Mouse (Mus musculus) heart, postnatal 36 days (tissue): ENCODE data around the gene Foxm1. TPM values are rescaled to one million over a fixed set of nuclear protein-coding genes. Genes with fewer than 3 reads are reported as not detected.
A peak's percentile ranks its signal among the peaks of the same experiment; 100 is the strongest.
"Not testable (repeated sequence)": the region's sequence is repeated elsewhere in the genome, so short reads cannot be mapped to it uniquely, and the experiment has no call there.

Experiments
- DNase-seq, 2 experiments: peaks; one replicate each; pipeline ENCODE4 v3.0.0; 2021 to 2022
- intact Hi-C: fragments of 180-260 bp; cut with DNase I; formaldehyde crosslinking; loops from one replicate; pipeline ENCODE4 v1.15.1; 2025
- total RNA-seq, 2 experiments: library from RNA; stranded (reverse); gene quantifications; 2 replicates each; pipeline ENCODE4 v1.2.3; 2021

Gene Foxm1
- total RNA-seq, 2 experiments from 2014 or later = 1.7 to 1.9 TPM

DNA sequence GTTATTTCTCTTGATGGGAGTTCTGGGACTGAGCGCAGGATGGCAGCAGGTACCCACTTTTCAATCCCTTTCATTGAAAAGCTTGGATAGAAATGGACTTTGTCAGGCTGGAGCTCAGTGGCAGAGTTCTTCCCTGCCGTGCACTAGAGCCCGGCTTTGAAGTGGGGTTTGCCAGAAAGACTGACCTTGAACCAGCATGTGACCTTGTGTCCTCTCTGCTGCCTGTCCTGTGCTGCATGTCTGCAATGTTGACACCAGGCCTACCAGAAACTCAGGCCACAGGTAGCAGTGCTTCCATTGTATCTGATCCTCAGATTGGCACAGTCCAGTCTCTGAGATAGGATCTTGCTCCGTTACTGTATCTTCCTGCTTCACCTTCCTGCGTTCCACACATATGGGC is 7.3 kb downstream of the Foxm1 start:
- no peak for DNase-seq
- intact Hi-C loops = no loop called here

DNA sequence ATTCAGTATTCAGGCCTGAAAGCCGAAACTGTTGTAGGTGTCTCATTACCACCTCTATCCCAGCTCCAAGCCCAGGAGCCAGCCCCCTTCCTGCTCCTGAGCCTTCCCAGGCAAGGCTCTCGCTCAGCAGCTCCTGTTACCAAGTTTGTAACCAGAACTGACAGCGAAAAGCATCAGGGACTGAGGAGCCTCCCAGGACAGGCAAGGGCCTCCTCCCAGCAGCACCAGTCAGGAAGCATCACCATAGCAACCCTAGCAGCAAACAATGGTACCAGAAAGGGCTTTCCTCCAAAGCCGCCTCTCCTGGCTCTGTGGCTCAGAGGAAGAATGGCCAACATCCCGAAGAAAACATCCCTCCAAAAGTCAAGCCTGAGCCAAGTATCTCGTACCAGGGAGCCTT is 12.4 kb downstream of the Foxm1 start, which contains the start of the genes Tex52 and Gm44596:
Gene Tex52, plus strand, starts transcription at position 265 of the 400 bp plus-strand sequence.
Gene Gm44596, plus strand, starts transcription at position 312 of the 400 bp plus-strand sequence.
- DNase-seq = peak; percentile 17 to 25

DNA sequence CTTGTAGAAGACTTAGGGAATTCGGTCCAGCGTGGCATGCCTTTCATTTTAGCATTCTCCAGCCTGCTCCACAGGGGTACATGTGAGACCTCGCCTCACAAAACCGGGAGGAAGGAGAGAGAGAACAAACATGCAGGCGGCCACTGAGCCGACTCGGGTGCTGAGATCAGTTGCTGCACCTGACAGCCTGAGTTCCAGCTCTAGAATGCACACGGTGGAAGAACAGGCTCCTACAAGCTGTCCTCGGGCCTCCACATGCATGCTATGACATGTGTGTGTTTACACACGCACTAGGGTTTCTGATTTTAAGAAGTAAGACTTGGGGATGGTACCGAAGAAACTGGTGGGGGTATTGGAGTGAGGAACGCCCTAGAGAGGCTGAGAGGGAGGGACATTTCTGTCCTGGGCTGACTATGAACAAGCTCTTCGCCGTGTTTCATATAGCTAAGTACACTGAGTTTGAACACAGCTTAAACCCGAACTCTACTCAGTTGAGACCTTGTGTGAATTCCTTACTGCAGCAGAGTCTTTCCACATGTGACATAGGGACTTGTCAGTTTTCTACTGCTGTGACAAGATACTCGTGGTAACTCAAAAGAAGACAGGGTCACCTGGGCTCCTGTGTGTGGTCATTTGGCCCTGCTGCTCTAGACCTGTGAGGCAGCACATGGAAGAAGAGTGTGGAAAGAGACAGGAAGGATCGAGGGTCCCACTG is 13.8 kb downstream of the Foxm1 start:
- intact Hi-C loops = no loop called here
- DNase-seq = no peak

More for the DNA sequence above, 12.4 kb downstream of the Foxm1 start, which contains the start of the genes Tex52 and Gm44596:
- intact Hi-C loops = no loop called here

DNA sequence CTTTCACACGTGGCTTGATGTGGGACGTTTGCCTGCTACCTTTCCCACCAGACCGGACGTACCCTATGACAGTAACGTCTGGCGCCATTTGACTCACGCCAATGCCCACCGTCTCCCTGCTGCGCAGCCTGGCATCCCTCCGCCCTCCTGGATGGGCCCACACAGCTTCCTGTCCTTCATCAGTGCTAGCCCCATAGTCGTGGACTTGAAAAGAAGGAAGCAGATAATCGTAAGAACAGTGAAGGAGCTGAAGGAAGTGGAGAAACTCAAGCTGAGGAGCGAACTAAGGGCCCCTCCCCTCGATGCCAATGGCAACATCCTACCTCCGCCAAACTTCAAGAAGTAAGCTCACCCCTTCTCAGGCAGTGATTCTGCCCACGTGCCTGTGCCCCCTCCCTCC is 16.9 kb downstream of the Foxm1 start:
- DNase-seq = no peak
- intact Hi-C loops = loop anchor here (1.0 kb wide), 1 partner anchor 31 kb away; no protein-coding TSS in a partner anchor

DNA sequence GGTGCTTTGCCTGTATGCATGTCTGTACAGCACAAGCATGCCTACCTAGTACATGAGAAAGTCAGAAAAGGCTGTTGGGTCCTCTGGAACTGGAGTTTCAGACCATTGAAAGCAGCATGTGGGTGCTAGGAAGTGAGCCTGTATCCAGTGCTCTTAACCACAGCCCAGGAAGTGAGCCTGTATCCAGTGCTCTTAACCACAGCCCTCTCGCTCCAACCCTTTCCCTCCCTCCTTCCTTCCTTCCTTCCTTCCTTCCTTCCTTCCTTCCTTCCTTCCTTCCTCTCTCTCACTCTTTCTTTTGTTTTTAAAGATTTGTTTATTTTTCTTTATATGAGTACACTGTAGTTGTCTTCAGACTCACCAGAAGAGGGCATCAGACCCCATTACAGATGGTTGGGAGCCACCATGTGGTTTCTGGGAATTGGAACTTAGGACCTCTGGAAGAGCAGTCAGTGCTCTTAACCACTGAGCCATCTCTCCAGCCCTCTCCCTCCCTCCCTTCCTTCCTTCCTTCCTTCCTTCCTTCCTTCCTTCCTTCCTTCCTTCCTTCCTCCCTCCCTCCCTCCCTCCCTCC is 17.9 kb downstream of the Foxm1 start:
- intact Hi-C loops = loop anchor here (1.0 kb wide), 1 partner anchor 30 kb away; no protein-coding TSS in a partner anchor
- DNase-seq = not testable (repeated sequence)

DNA sequence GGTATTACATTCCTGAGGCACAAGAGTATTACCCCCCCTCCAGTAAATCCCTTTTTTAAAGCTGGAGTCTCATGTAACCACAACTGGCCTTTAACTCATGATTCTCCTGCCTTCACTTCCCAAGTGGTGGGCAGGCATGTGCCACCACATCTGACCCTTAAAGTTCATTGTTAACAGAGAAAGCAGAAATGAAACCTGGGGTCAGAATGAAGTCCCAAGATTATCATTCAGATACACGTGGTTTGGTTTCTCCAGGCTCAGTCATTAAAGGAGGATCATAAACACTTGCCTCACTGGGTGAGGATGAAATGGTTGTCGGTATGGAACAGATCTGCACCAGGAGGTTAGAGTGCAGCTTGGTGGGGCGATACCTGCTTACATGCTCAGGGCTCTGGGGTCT is 18.5 kb downstream of the Foxm1 start:
- intact Hi-C loops = no loop called here

DNA sequence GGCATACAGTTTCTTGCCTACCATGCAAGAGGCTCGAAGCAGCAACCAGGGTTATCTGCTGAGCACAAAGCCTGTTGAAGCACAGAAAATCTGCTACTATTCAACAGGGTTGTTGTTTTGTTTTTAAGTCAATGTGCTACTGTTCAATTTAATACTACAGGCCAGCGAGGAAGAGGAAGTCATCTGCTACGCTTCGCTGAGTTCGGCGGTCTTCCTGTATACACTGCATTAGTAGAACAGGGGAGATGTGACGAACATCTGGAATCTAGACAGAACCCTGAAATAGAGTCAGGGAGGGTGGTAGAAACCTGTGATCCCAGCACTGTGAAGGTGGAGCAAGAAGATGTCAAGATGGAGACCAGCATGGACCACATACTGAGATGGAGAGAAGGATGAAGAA is 21.0 kb downstream of the Foxm1 start:
- intact Hi-C loops = no loop called here
- DNase-seq = no peak

More for the DNA sequence above, 18.5 kb downstream of the Foxm1 start:
- no peak for DNase-seq

DNA sequence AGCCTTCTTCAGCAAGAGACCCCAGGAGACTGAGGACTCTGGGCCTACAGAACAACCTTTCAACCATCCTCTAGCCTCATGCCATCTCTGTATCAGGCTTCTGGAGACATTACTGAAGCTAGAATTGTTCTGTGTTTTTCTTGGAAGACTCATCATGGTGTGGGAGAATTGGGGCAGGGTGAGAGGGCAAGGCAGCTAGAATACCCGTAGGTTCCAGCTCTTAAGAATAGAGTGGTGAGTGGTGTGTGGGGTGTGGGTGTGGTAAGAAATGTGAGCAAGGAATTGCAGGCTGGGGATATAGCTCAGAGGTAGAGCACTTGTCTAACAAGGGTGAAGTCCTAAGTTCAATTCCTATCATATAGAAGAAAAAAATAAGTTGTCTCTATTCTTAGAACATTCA is 22.3 kb downstream of the Foxm1 start:
- DNase-seq = no peak

DNA sequence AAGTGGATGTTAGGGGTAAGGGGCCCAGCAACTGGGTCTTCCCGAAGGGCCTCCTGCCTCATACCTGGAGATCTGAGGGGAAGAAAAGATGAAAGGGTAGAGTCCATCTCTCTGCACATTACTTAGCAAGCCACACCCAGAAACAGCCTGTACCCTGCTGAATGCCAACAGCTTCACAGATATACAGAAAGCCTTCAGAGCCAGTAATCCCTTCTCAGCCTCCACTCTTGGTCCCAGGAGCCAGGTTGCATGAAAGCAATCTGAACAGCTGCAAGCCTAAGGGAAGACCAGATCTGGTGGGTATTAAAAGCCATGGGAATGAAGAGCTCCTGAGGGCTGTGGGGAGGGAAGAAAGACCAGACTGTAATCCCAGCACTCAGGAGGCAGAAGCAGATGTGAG is 26.4 kb downstream of the Foxm1 start:
- intact Hi-C loops = no loop called here
- DNase-seq = no peak

More for the DNA sequence above, 22.3 kb downstream of the Foxm1 start:
- intact Hi-C loops = no loop called here

DNA sequence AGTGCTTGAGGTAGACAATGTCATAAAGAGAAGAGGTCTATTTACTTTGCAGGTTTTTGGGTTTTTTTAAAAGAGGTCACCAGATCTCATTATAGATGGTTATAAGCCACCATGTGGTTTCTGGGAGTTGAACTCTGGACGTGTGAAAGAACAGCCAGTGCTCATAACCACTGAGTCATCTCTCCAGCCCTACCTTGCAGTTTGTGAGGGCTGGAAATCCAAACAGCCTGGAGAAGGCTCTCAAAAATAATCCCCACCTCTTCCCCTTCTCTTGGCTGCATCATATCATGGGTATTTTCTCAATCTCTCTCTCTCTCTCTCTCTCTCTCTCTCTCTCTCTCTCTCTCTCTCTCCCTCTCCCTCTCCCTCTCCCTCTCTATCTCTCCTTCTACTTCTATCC is 27.9 kb downstream of the Foxm1 start:
- intact Hi-C loops = no loop called here
- no peak for DNase-seq

DNA sequence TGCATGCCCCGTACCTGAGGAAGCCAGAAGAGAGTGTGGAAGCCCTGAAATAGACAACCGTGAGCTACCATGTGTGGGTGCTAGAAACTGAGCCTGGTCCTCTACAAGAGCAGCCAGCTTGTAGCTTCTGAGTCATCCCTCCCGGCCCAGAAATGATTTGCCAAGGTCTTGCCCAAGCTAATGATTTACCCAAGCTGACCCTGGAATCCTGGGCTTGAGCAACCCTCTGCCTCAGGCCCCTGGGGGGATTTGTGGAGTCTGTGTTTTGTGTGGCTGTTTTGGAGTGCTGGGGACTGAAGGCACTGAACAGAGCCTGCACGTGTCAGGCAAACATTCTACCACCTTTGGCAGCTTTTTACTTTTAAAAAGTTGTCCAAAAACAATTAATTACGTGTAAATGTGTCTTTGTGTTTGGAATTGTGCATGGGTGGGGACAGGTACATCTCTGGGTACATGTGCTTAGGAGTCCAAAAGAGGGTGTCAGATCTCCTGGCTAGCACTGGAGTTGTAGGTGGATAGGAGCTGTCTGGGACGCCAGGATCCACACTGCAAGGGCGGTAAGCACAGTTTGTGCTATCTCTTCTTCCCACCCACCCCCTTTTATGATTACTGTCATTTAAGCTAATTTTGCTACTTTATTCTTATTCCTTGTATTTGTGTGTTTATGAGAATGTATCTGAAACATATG is 35.0 kb downstream of the Foxm1 start:
- intact Hi-C loops = no loop called here
- no peak for DNase-seq

DNA sequence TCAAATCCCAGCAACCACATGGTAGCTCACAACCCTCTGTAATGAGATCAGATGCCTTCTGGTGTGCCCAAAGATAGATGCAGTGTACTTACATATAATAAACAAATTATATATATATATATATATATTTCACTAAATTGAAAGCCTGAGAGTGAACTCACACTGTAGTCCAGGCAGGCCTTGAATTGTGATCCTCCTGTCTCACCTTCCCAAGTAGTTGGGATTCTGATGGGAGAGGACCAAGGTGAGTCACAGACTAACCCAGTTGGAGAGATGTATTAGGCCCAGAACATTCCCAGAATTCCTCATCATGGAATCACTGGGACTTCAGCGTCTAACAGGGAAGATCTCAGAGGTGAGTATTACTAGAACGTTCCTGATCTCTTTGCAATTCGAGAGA is 36.2 kb downstream of the Foxm1 start, which contains the start of gene Nrip2:
Gene Nrip2, plus strand, starts transcription at position 301 of the 400 bp plus-strand sequence.
- intact Hi-C loops = no loop called here
- no peak for DNase-seq

DNA sequence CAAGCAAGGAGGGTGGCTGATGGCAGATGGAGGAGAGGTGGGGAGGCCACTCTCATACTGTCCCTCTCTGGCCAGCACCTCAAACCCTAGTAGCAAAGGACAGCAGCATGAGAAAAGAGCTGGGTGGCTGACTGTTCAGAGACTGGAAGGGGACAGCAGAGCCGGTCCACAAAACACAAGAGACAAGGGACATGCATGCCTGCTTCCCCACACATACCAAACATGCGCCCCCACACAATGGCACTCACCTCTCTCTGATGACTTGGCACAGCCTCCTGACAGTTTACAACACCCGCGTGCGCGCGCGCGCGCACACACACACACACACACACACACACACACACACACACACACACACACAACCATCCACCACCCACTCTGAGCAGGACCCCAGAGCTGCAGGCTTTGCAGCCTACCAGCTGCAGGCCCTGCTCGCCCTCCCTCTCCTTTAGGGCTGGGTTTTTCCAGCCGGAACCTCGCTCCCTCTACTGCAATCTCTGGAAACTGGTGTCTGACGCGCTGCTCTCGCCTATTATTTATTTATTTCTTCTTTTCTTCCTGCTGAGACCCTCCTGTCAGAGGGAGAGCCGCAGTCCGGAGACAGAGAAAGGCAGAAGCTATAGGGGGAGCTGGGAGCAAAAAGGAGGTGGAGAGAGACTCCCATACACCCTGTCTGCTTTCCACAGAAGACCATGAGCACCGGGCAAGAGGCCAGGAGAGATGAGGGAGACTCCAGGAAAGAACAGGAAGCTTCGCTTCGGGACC is 36.8 kb downstream of the Foxm1 start:
- intact Hi-C loops = no loop called here
- peak in 1 of 2 experiments; percentile 24 for DNase-seq

DNA sequence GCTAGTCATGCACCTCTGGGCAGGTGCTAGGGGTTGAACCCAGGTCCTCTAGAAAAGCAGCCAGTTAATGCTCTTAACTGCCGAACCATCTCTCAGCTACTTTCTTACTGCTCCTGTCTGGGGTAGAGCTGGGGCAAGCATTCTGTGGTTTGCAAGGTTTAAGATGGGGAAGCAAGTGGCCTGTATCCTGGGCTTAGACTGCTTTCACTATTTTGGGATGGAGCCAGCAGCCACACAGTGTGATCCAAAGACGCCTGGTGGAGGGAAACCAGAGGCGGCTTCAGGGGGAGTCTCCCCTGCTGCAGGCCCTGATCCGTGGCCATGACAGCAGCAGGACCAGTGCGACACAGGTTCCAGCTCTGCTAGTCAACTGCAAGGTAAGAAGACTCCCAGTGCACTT is 41.9 kb downstream of the Foxm1 start:
- no peak for DNase-seq
- intact Hi-C loops = loop anchor here (5.0 kb wide), 1 partner anchor 172 kb away; no protein-coding TSS in a partner anchor

DNA sequence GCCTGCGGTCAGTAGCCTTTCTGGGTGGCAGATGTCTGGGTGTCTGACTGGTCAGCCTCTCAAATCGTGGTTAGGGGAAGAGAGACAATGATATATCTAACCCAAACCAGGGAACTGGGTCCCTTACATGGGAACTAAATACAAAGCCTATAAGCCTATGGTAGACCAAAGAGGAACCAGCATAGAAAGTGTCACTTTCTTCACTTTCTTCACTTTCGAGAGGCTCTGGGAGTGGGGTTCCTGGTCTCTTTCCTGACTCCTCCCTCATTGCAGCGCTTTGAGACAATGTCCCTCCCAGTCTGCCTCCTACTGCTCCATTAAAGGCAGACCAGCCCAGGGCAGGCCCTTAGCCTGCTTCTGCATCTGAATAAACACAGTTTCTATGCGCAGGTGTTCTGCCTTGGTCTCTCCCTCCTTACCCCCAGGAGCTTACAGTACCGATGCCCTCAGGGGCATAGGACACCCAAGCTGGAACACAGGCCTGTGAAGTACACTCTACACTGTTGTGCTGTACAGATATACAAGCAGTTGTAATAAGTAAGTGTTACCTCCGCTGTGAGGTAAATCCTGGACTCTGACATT is 45.9 kb downstream of the Foxm1 start:
- intact Hi-C loops = loop anchor here (5.0 kb wide), 1 partner anchor 176 kb away; no protein-coding TSS in a partner anchor
- no peak for DNase-seq

DNA sequence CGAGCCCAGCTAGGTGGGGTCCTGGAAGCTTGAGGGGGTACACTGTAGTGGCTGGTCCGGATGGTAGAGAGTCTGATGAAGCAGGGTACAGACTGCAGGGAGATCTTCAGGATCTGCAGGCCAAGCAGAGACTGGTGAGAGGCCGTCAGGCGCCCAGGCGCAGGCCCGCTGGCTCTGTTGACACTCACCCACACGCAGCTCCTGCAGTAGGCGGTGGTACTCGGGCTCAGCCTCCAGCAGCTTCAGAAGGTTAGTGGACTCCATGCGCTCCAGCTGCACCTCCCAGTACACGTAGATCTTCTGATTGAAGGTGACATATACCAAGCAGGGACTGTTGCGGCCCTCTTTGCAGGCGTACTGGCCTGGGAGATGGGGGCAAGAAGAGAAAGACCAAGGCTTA is 47.5 kb downstream of the Foxm1 start:
- intact Hi-C loops = loop anchor here (1.0 to 10.0 kb wide), 2 partner anchors 30 to 206 kb away; no protein-coding TSS in a partner anchor
- no peak for DNase-seq

DNA sequence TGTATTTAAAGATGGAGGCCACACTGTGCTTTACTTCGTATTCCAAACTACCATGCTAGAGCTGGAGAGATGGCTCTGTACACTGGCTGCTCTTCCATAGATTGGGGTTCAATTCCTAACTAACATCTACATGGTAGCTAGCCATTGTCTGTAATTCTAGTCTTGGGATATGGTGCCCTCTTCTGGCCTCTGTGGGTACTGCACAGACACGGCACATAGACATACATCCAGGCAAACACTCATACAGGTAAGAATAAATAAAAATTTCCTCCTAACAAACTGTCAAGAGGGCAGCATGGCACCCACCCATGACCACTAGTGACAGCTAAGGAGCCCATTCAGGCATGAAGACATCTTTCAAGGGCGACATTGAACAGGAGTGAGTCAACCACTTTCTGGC is 48.3 kb downstream of the Foxm1 start:
- intact Hi-C loops = loop anchor here (1.0 to 10.0 kb wide), 3 partner anchors 68 to 206 kb away; no protein-coding TSS in a partner anchor
- peak; percentile 80 to 89 for DNase-seq

DNA sequence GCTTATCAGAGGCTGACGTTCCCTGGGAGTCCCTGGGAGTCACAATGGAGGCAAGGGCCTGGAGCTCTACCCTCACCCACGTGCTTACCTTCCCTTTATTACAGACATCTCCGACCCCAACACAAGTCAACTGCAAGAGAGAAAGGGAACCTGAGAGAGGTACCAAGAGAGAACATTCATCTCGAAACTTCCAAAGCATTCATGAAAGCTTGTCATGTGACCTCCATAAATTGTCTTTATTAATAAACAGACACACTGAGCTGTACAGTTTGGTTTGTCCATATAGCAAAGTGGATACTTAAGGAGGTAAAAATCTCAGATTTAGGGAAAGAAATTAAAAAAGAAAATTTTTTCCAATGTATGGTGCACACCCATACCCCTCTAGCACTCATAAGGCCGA is 53.4 kb downstream of the Foxm1 start:
- DNase-seq = no peak
- intact Hi-C loops = loop anchor here (10.0 kb wide), 1 partner anchor 211 kb away; no protein-coding TSS in a partner anchor

DNA sequence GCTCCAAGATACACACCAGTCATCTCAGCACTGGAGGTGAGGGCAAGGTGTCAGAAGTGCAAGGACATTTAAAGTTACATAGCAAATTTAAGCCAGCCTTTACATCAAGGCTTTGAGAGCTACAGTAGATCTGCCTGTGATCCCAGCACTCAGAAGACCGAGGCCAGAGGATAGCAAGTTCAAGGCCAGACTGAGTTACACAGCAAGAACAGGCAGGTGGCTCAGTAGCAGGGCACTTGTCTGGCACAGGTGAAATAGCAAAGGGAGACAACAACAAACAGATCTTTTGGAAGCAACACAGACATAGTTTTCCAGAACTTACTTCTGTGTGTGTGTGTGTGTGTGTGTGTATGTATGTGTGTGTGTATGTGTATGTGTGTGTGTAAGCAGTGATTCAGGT is 55.3 kb downstream of the Foxm1 start:
- intact Hi-C loops = loop anchor here (10.0 kb wide), 1 partner anchor 213 kb away; no protein-coding TSS in a partner anchor
- DNase-seq = no peak

DNA sequence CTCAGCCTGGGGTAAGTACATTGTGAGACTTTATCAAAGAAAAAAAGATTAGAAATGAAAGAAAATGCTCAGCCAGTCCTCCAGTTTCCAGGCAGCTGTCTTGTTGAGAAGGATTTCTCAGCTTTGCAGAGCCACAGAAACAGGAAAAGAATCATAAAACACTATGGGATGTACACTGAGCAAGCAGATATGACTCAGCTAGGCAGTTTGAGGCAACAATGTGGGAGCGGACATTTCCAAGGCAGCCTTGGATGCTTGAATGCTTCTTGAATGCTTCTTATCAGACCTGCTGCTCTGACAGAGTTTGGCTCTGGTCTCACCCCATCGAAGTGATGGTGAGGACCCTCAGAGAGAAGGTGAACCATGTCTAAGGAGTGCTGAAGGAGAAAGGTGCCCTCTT is 58.3 kb downstream of the Foxm1 start:
- intact Hi-C loops = loop anchor here (10.0 kb wide), 1 partner anchor 344 kb away; no protein-coding TSS in a partner anchor
- DNase-seq = no peak
